Mouse (Mus musculus) MEL (cell line): ENCODE data around the gene Csnk1e. TPM values are rescaled to one million over a fixed set of nuclear protein-coding genes. Genes with fewer than 3 reads are reported as not detected.

Source experiments
- DNase-seq: peaks from one replicate; pipeline ENCODE4 v3.0.0; 2011; ENCODE audit warnings: low read depth, low spot score
- H3K27ac ChIP-seq: 2 replicates; pipeline ENCODE4 v1.5.1; 2012; ENCODE audit warnings: low read depth, mild to moderate bottlenecking, control low read depth, low read length, moderate library complexity; ENCODE audit not compliant: control insufficient read depth
- H3K27me3 ChIP-seq, 2 experiments: fragments of 150-350 bp in 1 of 2; sonication (generic) in 1 of 2; 2 replicates each; pipeline ENCODE4 v1.6.1; 2012; ENCODE audit warnings: low read length in 2 of 2, mild to moderate bottlenecking in 2 of 2, improper control_type of control experiment in 1 of 2, moderate library complexity in 1 of 2; ENCODE audit not compliant: insufficient read depth in 2 of 2, control insufficient read depth in 1 of 2
- H3K36me3 ChIP-seq, 2 experiments: 2 replicates each; pipeline ENCODE4 v1.6.1; 2012 to 2014; ENCODE audit warnings: low read length in 2 of 2, improper control_type of control experiment in 1 of 2, inconsistent platforms in 1 of 2, mild to moderate bottlenecking in 1 of 2; ENCODE audit not compliant: insufficient read depth in 2 of 2, control insufficient read depth in 1 of 2
- H3K4me1 ChIP-seq, 2 experiments: fragments of 150-350 bp in 1 of 2; sonication (generic) in 1 of 2; 2 replicates each; pipeline ENCODE4 v1.6.1; 2012; ENCODE audit warnings: low read length in 2 of 2, improper control_type of control experiment in 1 of 2, mild to moderate bottlenecking in 1 of 2; ENCODE audit not compliant: insufficient read depth in 2 of 2, control insufficient read depth in 1 of 2
- H3K4me3 ChIP-seq, 2 experiments: fragments of 150-350 bp in 1 of 2; sonication (generic) in 1 of 2; 2 replicates each; pipeline ENCODE4 v1.5.1; 2012; ENCODE audit warnings: low read depth in 2 of 2, low read length in 2 of 2, mild to moderate bottlenecking in 2 of 2, moderate library complexity in 2 of 2, control low read depth in 1 of 2, improper control_type of control experiment in 1 of 2; ENCODE audit not compliant: control insufficient read depth in 1 of 2, insufficient read depth in 1 of 2
- H3K79me2 ChIP-seq: 2 replicates; pipeline ENCODE4 v1.6.1; 2012; ENCODE audit warnings: mild to moderate bottlenecking, low read length, moderate library complexity; ENCODE audit not compliant: control insufficient read depth, poor library complexity, insufficient read depth
- H3K9ac ChIP-seq: 2 replicates; pipeline ENCODE4 v1.6.1; 2012; ENCODE audit warnings: low read depth, mild to moderate bottlenecking, control low read depth, low read length, moderate library complexity; ENCODE audit not compliant: control insufficient read depth, poor library complexity, severe bottlenecking
- H3K9me3 ChIP-seq: fragments of 150-350 bp; sonication (generic); replicated peaks from 2 replicates; pipeline ENCODE4 v1.6.1; 2012; ENCODE audit warnings: mild to moderate bottlenecking, low read length, improper control_type of control experiment, moderate library complexity; ENCODE audit not compliant: insufficient read depth
- CHD2 ChIP-seq: IDR thresholded peaks from 2 replicates; pipeline ENCODE4 v1.6.1; 2011; ENCODE audit warnings: low read length, improper control_type of control experiment
- E2F4 ChIP-seq: IDR thresholded peaks from 2 replicates; pipeline ENCODE4 v1.6.1; 2011; ENCODE audit warnings: low read depth, low read length, improper control_type of control experiment, borderline replicate concordance
- ETS1 ChIP-seq: IDR thresholded peaks from 2 replicates; pipeline ENCODE4 v1.6.1; 2012; ENCODE audit warnings: low read depth, mild to moderate bottlenecking, inconsistent platforms, low read length, improper control_type of control experiment, moderate library complexity
- JUND ChIP-seq: IDR thresholded peaks from 2 replicates; pipeline ENCODE4 v1.6.1; 2011; ENCODE audit warnings: low read depth, mild to moderate bottlenecking, improper control_type of control experiment, low read length
- KAT2A ChIP-seq: conservative IDR thresholded peaks from 2 replicates; pipeline ENCODE4 v1.6.1; 2012; ENCODE audit warnings: low read depth, low read length, improper control_type of control experiment, inconsistent platforms
- MAFK ChIP-seq: IDR thresholded peaks from 2 replicates; pipeline ENCODE4 v1.6.1; 2011; ENCODE audit warnings: low read depth, mild to moderate bottlenecking, low read length, improper control_type of control experiment, borderline replicate concordance
- MAX ChIP-seq: IDR thresholded peaks from 2 replicates; pipeline ENCODE4 v1.6.1; 2011; ENCODE audit warnings: low read length, improper control_type of control experiment
- MAZ ChIP-seq: IDR thresholded peaks from 2 replicates; pipeline ENCODE4 v1.6.1; 2012; ENCODE audit warnings: low read depth, mild to moderate bottlenecking, inconsistent platforms, low read length, improper control_type of control experiment
- MEF2A ChIP-seq: IDR thresholded peaks from 2 replicates; pipeline ENCODE4 v1.6.1; 2014; ENCODE audit warnings: low read depth, mild to moderate bottlenecking, inconsistent platforms, low read length, improper control_type of control experiment; ENCODE audit not compliant: poor library complexity, insufficient replicate concordance, severe bottlenecking; ENCODE audit errors: extremely low read depth
- MYB ChIP-seq: IDR thresholded peaks from 2 replicates; pipeline ENCODE4 v1.6.1; 2011; ENCODE audit warnings: mild to moderate bottlenecking, low read depth, low read length, improper control_type of control experiment
- MYC ChIP-seq: IDR thresholded peaks from 2 replicates; pipeline ENCODE4 v1.6.1; 2011; ENCODE audit warnings: low read depth, mild to moderate bottlenecking, low read length, improper control_type of control experiment, moderate library complexity
- POLR2A ChIP-seq, 2 experiments: IDR thresholded peaks; 2 replicates each; pipeline ENCODE4 v1.6.1; 2011 to 2012; ENCODE audit warnings: low read length in 2 of 2, mild to moderate bottlenecking in 2 of 2, control low read depth in 1 of 2, improper control_type of control experiment in 1 of 2, low read depth in 1 of 2, moderate library complexity in 1 of 2; ENCODE audit not compliant: control insufficient read depth in 1 of 2, insufficient read depth in 1 of 2, poor library complexity in 1 of 2
- POLR2AphosphoS2 ChIP-seq: IDR thresholded peaks from 2 replicates; pipeline ENCODE4 v1.6.1; 2011; ENCODE audit warnings: low read length, improper control_type of control experiment
- RCOR1 ChIP-seq: IDR thresholded peaks from 2 replicates; pipeline ENCODE4 v1.6.1; 2012; ENCODE audit warnings: low read depth, mild to moderate bottlenecking, inconsistent platforms, low read length, improper control_type of control experiment
- SIN3A ChIP-seq: IDR thresholded peaks from 2 replicates; pipeline ENCODE4 v1.6.1; 2012; ENCODE audit warnings: low read length, improper control_type of control experiment, inconsistent platforms
- TAL1 ChIP-seq: IDR thresholded peaks from 2 replicates; pipeline ENCODE4 v1.6.1; 2012; ENCODE audit warnings: mild to moderate bottlenecking, inconsistent platforms, low read length, moderate library complexity, mixed read lengths
- TBP ChIP-seq: IDR thresholded peaks from 2 replicates; pipeline ENCODE4 v1.8.0; 2011; ENCODE audit warnings: low read depth, low read length, improper control_type of control experiment
- TCF12 ChIP-seq: IDR thresholded peaks from 2 replicates; pipeline ENCODE4 v1.6.1; 2014; ENCODE audit warnings: low read depth, mild to moderate bottlenecking, inconsistent platforms, low read length, improper control_type of control experiment, moderate library complexity
- USF1 ChIP-seq: IDR thresholded peaks from 2 replicates; pipeline ENCODE4 v1.6.1; 2014; ENCODE audit warnings: low read depth, mild to moderate bottlenecking, inconsistent platforms, low read length, improper control_type of control experiment, moderate library complexity
- USF2 ChIP-seq, 2 experiments: IDR thresholded peaks; 2 replicates each; pipeline ENCODE4 v1.6.1; 2011 to 2012; ENCODE audit warnings: improper control_type of control experiment in 2 of 2, low read length in 2 of 2, borderline replicate concordance in 1 of 2, inconsistent platforms in 1 of 2, low read depth in 1 of 2, mild to moderate bottlenecking in 1 of 2; ENCODE audit not compliant: insufficient read depth in 1 of 2
- ZC3H11A ChIP-seq: IDR thresholded peaks from 2 replicates; pipeline ENCODE4 v1.6.1; 2012; ENCODE audit warnings: low read depth, mild to moderate bottlenecking, inconsistent platforms, low read length, improper control_type of control experiment
- polyA plus RNA-seq, 2 experiments: library from polyadenylated mRNA; stranded (reverse) in 1 of 2; unstranded in 1 of 2; fragments of >175 nt in 1 of 2; fragments of >200 nt in 1 of 2; gene quantifications; 2 replicates each; pipeline versions ENCODE4 v1.2.1 to v1.2.4; 2012; ENCODE audit warnings: low replicate concordance in 2 of 2, low read depth in 1 of 2; ENCODE audit not compliant: insufficient read length in 2 of 2, insufficient read depth in 1 of 2, missing spikeins in 1 of 2
- total RNA-seq: library from RNA; depleted of rRNA; stranded (reverse); fragments of 300-350 nt; gene quantifications from 2 replicates; pipeline ENCODE4 v1.2.3, GENCODE M21; 2012

Csnk1e gene
- total and polyA plus RNA-seq, 3 experiments: 28.5 to 58.1 TPM; not detected in 1

DNA sequence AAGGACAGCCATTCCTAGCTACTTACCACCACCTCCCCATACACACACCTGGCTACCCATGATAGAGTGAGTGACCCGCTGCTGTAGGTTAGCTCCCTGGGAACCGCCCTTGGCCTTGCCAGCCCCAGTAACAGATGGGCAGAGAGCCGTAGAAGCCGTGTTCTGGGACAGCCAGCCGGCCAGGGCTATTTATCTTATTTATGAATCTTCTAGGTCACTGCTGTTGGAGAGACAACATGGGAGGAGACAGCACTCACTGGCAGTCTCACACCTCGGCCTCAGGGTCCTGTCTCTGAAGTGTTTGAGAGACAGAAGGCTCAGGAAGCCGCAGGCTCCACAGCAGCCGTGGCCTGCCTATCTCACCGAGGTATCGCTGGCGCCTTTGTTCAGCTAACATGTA lies 34.1 kb upstream of the Csnk1e start:
- H3K27ac ChIP-seq: no peak overlapping the region
- no peaks in the 10 kb centered on the region for H3K4me1 ChIP-seq
- H3K9me3 ChIP-seq: no peaks in the 10 kb centered on the region
- H3K4me3 ChIP-seq: no peak overlapping the region
- no peak for DNase-seq
- peaks cover 6 to 11% of the 10 kb centered on the region in 2 experiments for H3K27me3 ChIP-seq
- H3K36me3 ChIP-seq: no peaks in the 10 kb centered on the region
- no peak overlapping the region for H3K9ac ChIP-seq
- no peaks in the 10 kb centered on the region for H3K79me2 ChIP-seq
- TF ChIP-seq ZC3H11A: no peak
- TF ChIP-seq MEF2A: no peak
- no peak for TF ChIP-seq JUND
- no peak for TF ChIP-seq MYB

DNA sequence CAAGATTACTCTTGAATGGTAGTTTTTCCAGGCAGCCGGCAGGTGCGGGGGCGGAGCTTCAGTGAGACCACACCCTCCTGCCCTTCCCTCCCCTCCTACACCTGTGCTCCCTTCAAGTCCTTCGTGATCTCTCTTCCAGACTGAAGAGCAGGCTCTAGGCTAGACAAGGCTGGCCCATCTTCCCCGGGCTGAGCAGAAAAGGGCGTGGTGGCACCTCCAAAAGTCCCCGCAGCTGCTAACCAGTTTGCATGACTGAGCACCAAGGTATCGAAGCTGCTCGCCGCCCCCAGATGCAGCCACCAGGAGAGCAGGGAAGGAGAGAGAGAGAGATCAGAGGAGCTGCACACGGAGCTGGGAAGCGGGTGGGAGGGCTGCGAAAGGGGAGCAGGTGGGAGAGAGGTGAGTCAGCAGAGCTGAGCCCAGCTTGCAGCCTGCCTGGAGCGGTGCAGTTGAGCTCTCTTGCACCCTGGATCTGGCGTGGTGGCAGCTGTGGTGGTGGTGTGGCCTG lies 25.9 kb upstream of the Csnk1e start:
- no peak overlapping the region for H3K4me3 ChIP-seq
- H3K36me3 ChIP-seq: no peaks in the 10 kb centered on the region
- no peak for TF ChIP-seq ETS1
- TF ChIP-seq POLR2AphosphoS2: no peak
- TF ChIP-seq JUND: no peak
- TF ChIP-seq, all 39 proteins: peak for 0
- Histone ChIP-seq H3K4me1 (0 out of 4 replicates have a peak, but pooled peaks cover 0 to 3% of the 10 kb centered on the region in 2 experiments), H3K79me2 (no peaks in the 10 kb centered on the region), H3K27ac (no peak overlapping the region), H3K27me3 (peaks cover 0 to 2% of the 10 kb centered on the region in 2 experiments; a peak in 2 of 4 replicates), H3K9me3 (no peaks in the 10 kb centered on the region), H3K9ac (no peak overlapping the region)
- no peak for DNase-seq

DNA sequence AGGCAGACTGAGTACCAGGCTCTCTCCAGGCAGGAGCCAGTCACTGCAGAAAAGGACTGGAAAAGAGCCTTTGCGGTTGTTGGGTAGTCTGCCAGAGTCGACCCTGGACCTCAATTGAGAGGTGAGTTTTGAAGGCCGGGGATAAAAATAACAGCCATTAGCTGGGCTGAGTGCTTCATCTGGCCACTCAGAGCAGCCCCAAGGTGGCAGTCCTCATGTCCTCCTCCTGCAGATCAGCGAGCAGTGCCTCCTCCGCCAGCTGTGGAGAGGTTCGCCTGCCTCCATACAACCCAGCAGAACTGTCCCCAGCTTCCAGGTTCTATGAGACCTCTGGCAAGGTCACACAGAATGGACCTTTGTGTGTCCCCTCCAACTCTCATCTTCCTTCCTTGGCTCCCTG lies 21.9 kb upstream of the Csnk1e start:
- no peak for DNase-seq
- TF ChIP-seq USF2 (IDR thresholded peaks at IDR 0.05; ENCODE audit: borderline replicate concordance in 1 of 2, insufficient read depth in 1 of 2, low read depth in 1 of 2, low read length in 2 of 2): no peak
- no peak for TF ChIP-seq POLR2A (IDR thresholded peaks at IDR 0.05; ENCODE audit: control insufficient read depth in 1 of 2, insufficient read depth in 1 of 2, low read depth in 1 of 2, low read length in 2 of 2, poor library complexity in 1 of 2)
- no peak for TF ChIP-seq USF1
- TF ChIP-seq E2F4: no peak
- no peak for TF ChIP-seq MAFK
- TF ChIP-seq MYC: no peak
- no peak for TF ChIP-seq TBP
- no peak for TF ChIP-seq MAX
- TF ChIP-seq SIN3A: no peak
- TF ChIP-seq MYB: no peak
- no peak for TF ChIP-seq TCF12
- no peak for TF ChIP-seq POLR2AphosphoS2
- TF ChIP-seq CHD2: no peak
- no peak for TF ChIP-seq RCOR1
- TF ChIP-seq KAT2A: no peak
- TF ChIP-seq MAZ: no peak
- no peak for TF ChIP-seq JUND
- no peak for TF ChIP-seq TAL1
- Histone ChIP-seq H3K4me3 (no peak overlapping the region), H3K79me2 (no peaks in the 10 kb centered on the region), H3K4me1 (0 out of 4 replicates have a peak, but pooled peaks cover 0 to 3% of the 10 kb centered on the region in 2 experiments), H3K36me3 (no peaks in the 10 kb centered on the region), H3K9ac (no peak overlapping the region), H3K27me3 (peaks cover 2 to 5% of the 10 kb centered on the region in 2 experiments), H3K9me3 (no peaks in the 10 kb centered on the region), H3K27ac (no peak overlapping the region)
